Mouse (Mus musculus): ENCODE results near the gene Tbck. TPM values are rescaled to one million over a fixed set of nuclear protein-coding genes. Genes with fewer than 3 reads are reported as not detected.

Gene Tbck
- polyA plus RNA-seq, 1 experiment = 4.7 TPM

DNA sequence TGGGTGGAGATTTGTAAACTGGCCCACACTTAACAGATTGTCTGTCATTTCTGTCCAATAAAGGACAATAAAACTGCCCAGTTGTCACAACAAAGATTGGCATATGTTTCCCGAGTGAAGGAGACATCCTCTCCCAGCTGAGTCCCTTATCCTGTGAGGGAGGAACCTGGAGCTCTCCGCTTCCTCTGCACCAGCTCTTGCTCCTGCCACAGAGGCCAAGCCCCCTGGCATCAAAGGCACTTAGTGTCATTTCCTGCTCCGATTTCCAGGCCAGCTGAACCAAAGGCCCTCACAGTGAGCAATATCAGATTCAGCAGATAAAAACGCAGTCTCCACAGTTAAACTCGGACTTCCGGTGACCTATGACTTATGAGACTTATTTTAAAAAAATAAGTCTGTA lies 172.7 kb downstream of the Tbck start:
- DNase-seq = no peak
- no peak overlapping the region for H3K4me3 ChIP-seq (ENCODE audit: control insufficient read depth, insufficient read depth, low read length)

GRCm38 (mm10) chr3:132858849-132859248 lies 174.9 kb downstream of the Tbck start:
- TF ChIP-seq POLR2A (IDR thresholded peaks at IDR 0.05; ENCODE audit: control insufficient read depth, extremely low read depth, insufficient read depth, low read length, poor library complexity) = no peak
- no peak for TF ChIP-seq CTCF (IDR thresholded peaks at IDR 0.05; ENCODE audit: borderline replicate concordance, control insufficient read depth, extremely low read depth, insufficient read depth, low read length, poor library complexity)
- WGBS = 61% methylated on average over 11 of the region's 11 CpGs
- H3K4me1 ChIP-seq (replicated peaks; ENCODE audit: control insufficient read depth, insufficient read depth, low read length) = peaks cover 7% of the 10 kb centered on the region; the same call in 1 of the 2 replicates
- no peaks in the 10 kb centered on the region for H3K27me3 ChIP-seq (ENCODE audit: control insufficient read depth, insufficient read depth, low read length)
- no peaks in the 10 kb centered on the region for H3K36me3 ChIP-seq (ENCODE audit: control insufficient read depth, insufficient read depth, low read length)
- no peak overlapping the region for H3K27ac ChIP-seq (ENCODE audit: control insufficient read depth, insufficient read depth, low read length)
- H3K4me3 ChIP-seq (ENCODE audit: control insufficient read depth, insufficient read depth, low read length) = no peak overlapping the region
- DNase-seq = no peak

More for the DNA sequence above, 172.7 kb downstream of the Tbck start:
- 43% methylated on average over 6 of the region's 6 CpGs for WGBS
- no peak for TF ChIP-seq CTCF (IDR thresholded peaks at IDR 0.05; ENCODE audit: borderline replicate concordance, control insufficient read depth, extremely low read depth, insufficient read depth, low read length, poor library complexity)
- TF ChIP-seq POLR2A (IDR thresholded peaks at IDR 0.05; ENCODE audit: control insufficient read depth, extremely low read depth, insufficient read depth, low read length, poor library complexity) = no peak
- H3K4me1 ChIP-seq (replicated peaks; ENCODE audit: control insufficient read depth, insufficient read depth, low read length) = peaks cover 7% of the 10 kb centered on the region; the same call in 1 of the 2 replicates
- no peak overlapping the region for H3K27ac ChIP-seq (ENCODE audit: control insufficient read depth, insufficient read depth, low read length)
- no peaks in the 10 kb centered on the region for H3K27me3 ChIP-seq (ENCODE audit: control insufficient read depth, insufficient read depth, low read length)
- H3K36me3 ChIP-seq (ENCODE audit: control insufficient read depth, insufficient read depth, low read length) = no peaks in the 10 kb centered on the region

- Histone ChIP-seq H3K4me1 (replicated peaks; ENCODE audit: control insufficient read depth, insufficient read depth, low read length) (peaks cover 7% of the 10 kb centered on the region; the same call in 1 of the 2 replicates), H3K27me3 (ENCODE audit: control insufficient read depth, insufficient read depth, low read length) (no peaks in the 10 kb centered on the region), H3K36me3 (ENCODE audit: control insufficient read depth, insufficient read depth, low read length) (no peaks in the 10 kb centered on the region), H3K4me3 (ENCODE audit: control insufficient read depth, insufficient read depth, low read length) (no peak overlapping the region), H3K27ac (ENCODE audit: control insufficient read depth, insufficient read depth, low read length) (no peak overlapping the region)
- TF ChIP-seq POLR2A (IDR thresholded peaks at IDR 0.05; ENCODE audit: control insufficient read depth, extremely low read depth, insufficient read depth, low read length, poor library complexity) = no peak
- TF ChIP-seq CTCF (IDR thresholded peaks at IDR 0.05; ENCODE audit: borderline replicate concordance, control insufficient read depth, extremely low read depth, insufficient read depth, low read length, poor library complexity) = no peak
- no peak for DNase-seq
- WGBS = 92% methylated on average over 7 of the region's 7 CpGs
These were observed 175.6 kb downstream of the Tbck start for GRCm38 (mm10) chr3:132859573-132859972.

GRCm38 (mm10) chr3:132860796-132861195 lies 176.9 kb downstream of the Tbck start:
- H3K27me3 ChIP-seq (ENCODE audit: control insufficient read depth, insufficient read depth, low read length) = no peaks in the 10 kb centered on the region
- no peaks in the 10 kb centered on the region for H3K36me3 ChIP-seq (ENCODE audit: control insufficient read depth, insufficient read depth, low read length)
- H3K4me3 ChIP-seq (ENCODE audit: control insufficient read depth, insufficient read depth, low read length) = no peak overlapping the region
- no peak for TF ChIP-seq CTCF (IDR thresholded peaks at IDR 0.05; ENCODE audit: borderline replicate concordance, control insufficient read depth, extremely low read depth, insufficient read depth, low read length, poor library complexity)
- no peak for TF ChIP-seq POLR2A (IDR thresholded peaks at IDR 0.05; ENCODE audit: control insufficient read depth, extremely low read depth, insufficient read depth, low read length, poor library complexity)
- DNase-seq = no peak
- H3K4me1 ChIP-seq (replicated peaks; ENCODE audit: control insufficient read depth, insufficient read depth, low read length) = peaks cover 7% of the 10 kb centered on the region; the same call in 1 of the 2 replicates
- H3K27ac ChIP-seq (ENCODE audit: control insufficient read depth, insufficient read depth, low read length) = no peak overlapping the region
- 95% methylated on average over 8 of the region's 8 CpGs for WGBS

DNA sequence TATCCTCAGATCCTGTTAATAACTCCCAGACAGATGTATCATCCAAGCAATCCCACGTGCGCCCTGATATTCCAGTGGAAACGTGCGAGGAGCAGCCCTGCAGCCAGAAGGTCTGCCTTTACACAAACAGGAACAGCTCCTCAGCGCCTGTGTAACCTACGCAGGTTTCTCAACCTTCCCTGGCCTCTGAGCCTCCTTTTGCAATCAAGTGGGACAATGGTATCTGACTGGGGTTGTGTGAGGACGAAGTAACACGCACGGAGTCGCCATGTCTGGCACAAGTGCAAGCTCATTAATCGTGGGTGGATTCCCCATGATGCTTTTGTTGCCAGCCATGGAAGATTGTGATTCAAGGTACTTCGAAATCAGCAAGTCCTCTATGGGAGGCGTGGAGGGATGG lies 179.9 kb downstream of the Tbck start:
- Histone ChIP-seq H3K27ac (ENCODE audit: control insufficient read depth, insufficient read depth, low read length) (no peak overlapping the region), H3K36me3 (ENCODE audit: control insufficient read depth, insufficient read depth, low read length) (no peaks in the 10 kb centered on the region), H3K4me3 (ENCODE audit: control insufficient read depth, insufficient read depth, low read length) (no peak overlapping the region), H3K4me1 (replicated peaks; ENCODE audit: control insufficient read depth, insufficient read depth, low read length) (peaks cover 7% of the 10 kb centered on the region; the same call in 1 of the 2 replicates), H3K27me3 (ENCODE audit: control insufficient read depth, insufficient read depth, low read length) (no peaks in the 10 kb centered on the region)
- no peak for DNase-seq
- WGBS = 89% methylated on average over 13 of the region's 13 CpGs
- TF ChIP-seq CTCF (IDR thresholded peaks at IDR 0.05; ENCODE audit: borderline replicate concordance, control insufficient read depth, extremely low read depth, insufficient read depth, low read length, poor library complexity) (no peak), POLR2A (IDR thresholded peaks at IDR 0.05; ENCODE audit: control insufficient read depth, extremely low read depth, insufficient read depth, low read length, poor library complexity) (no peak)

DNA sequence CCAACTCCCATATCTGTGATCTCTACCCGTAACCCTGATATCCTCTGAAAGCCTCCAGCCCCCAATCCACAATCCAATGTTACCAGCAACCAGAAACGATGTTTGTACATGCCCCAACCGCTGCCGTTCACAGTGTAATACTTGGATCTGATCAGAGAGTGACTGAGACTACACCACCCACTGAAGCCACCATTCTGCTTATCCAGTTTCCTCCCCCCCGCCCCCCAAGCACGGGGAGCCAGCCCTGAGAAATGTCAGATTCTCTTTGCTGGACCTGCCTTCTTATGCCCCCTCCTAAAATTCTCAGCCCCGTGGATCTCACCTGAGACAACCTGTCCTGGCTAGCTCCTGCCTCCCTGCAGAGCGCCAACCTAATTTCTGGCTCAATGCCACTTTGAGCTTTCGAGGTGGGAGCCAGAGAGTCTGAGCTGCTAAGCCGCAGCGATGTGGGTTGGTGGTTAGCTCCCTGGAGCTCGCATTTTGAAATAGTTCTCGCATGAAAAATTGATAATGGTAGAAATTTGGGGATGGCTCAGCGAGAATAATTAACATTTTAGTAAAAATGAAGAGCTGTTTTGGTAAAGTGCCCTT lies 180.5 kb downstream of the Tbck start:
- no peak for DNase-seq

More for the DNA sequence above, 180.5 kb downstream of the Tbck start:
- TF ChIP-seq CTCF (IDR thresholded peaks at IDR 0.05; ENCODE audit: borderline replicate concordance, control insufficient read depth, extremely low read depth, insufficient read depth, low read length, poor library complexity) = no peak
- no peak for TF ChIP-seq POLR2A (IDR thresholded peaks at IDR 0.05; ENCODE audit: control insufficient read depth, extremely low read depth, insufficient read depth, low read length, poor library complexity)
- Histone ChIP-seq H3K27ac (ENCODE audit: control insufficient read depth, insufficient read depth, low read length) (no peak overlapping the region), H3K36me3 (ENCODE audit: control insufficient read depth, insufficient read depth, low read length) (no peaks in the 10 kb centered on the region), H3K4me1 (replicated peaks; ENCODE audit: control insufficient read depth, insufficient read depth, low read length) (peaks cover 7% of the 10 kb centered on the region; the same call in 1 of the 2 replicates), H3K27me3 (ENCODE audit: control insufficient read depth, insufficient read depth, low read length) (no peaks in the 10 kb centered on the region), H3K4me3 (ENCODE audit: control insufficient read depth, insufficient read depth, low read length) (no peak overlapping the region)
- WGBS = 65% methylated on average over 14 of the region's 14 CpGs

All from thymus, adult 2 months (tissue).